25 mouse cellular contexts compared by ENCODE assay signal in genomic region chr12:12607995-12608394, GRCm38 (mm10).
DNase-seq lines count a peak whose midpoint lies in the region; ATAC-seq lines count a peak whose summit lies in the region.
"Had no signal": no experiment of that assay in that cellular context is flagged by ENCODE, and none has a peak within 500 bp of the region (broad histone marks: within the 10 kb centered on the region; RNA-seq: fewer than 3 reads in every experiment).

No protein-coding gene starts in this region.

- H3K9me3 ChIP-seq in hindbrain, embryonic 16.5 days (ENCODE audit: control insufficient read depth, low read length) = no peaks in the 10 kb centered on the region
- H3K9me3 ChIP-seq in hindbrain, embryonic 10.5 days = no peaks in the 10 kb centered on the region
- H3K9me3 ChIP-seq in intestine, embryonic 15.5 days = no peaks in the 10 kb centered on the region
- H3K9me3 ChIP-seq: embryonic facial prominence, embryonic 12.5 days; liver, embryonic 13.5 days; megakaryocyte, embryonic 14.5 days; neural tube, embryonic 12.5 days had no signal

- no peaks in the 10 kb centered on the region for H3K27me3 ChIP-seq in hindbrain, embryonic 16.5 days (replicated peaks; ENCODE audit: control insufficient read depth, insufficient read depth, low read length)
- H3K27me3 ChIP-seq in hindbrain, embryonic 10.5 days (ENCODE audit: insufficient read depth, poor library complexity, severe bottlenecking) = no peaks in the 10 kb centered on the region
- H3K27me3 ChIP-seq in intestine, embryonic 15.5 days (replicated peaks) = no peaks in the 10 kb centered on the region
- H3K27me3 ChIP-seq: embryonic facial prominence, embryonic 12.5 days; liver, embryonic 13.5 days; megakaryocyte, embryonic 14.5 days; neural tube, embryonic 12.5 days had no signal

- 79% methylated on average over 4 of the region's 4 CpGs for WGBS in hindbrain, embryonic 16.5 days
- 87% methylated on average over 4 of the region's 4 CpGs for WGBS in hindbrain, embryonic 10.5 days
- 92% methylated on average over 4 of the region's 4 CpGs for WGBS in intestine, embryonic 15.5 days

- ATAC-seq in hindbrain, embryonic 16.5 days = peak; percentile 59; the same call in 1 of the 2 replicates
- ATAC-seq in intestine, embryonic 15.5 days = no peak

- no peak overlapping the region for H3K4me2 ChIP-seq in hindbrain, embryonic 16.5 days (ENCODE audit: low read length)
- no peak overlapping the region for H3K4me2 ChIP-seq in intestine, embryonic 15.5 days (replicated peaks)
- H3K4me2 ChIP-seq: embryonic facial prominence, embryonic 12.5 days; hindbrain, embryonic 14.5 days; liver, embryonic 13.5 days; lung, embryonic 14.5 days; neural tube, embryonic 12.5 days had no signal

- peak; percentile 31 for DNase-seq in heart, adult 11 months
- DNase-seq in heart, postnatal 25 days (ENCODE audit: low spot score) = no peak
- no peak for DNase-seq in hindbrain, embryonic 10.5 days (ENCODE audit: low spot score)
- peak; percentile 3 for DNase-seq in testis, postnatal 10 days (ENCODE audit: low spot score)
- DNase-seq in testis, postnatal 14 days (ENCODE audit: low spot score) = no peak
- DNase-seq: adrenal gland, adult 2 months; cerebellum, adult 18-20 months; cerebellum, postnatal 14 days; heart, postnatal 36 days; kidney, adult 8-10 months; kidney, postnatal 10 days; liver, embryonic 13.5 days; lung, embryonic 14.5 days; lung, postnatal 36 days; retina, postnatal 1 day; right cerebral cortex, postnatal 25 days; spleen, adult 18-20 months; thymus, postnatal 14 days had no signal

- H3K36me3 ChIP-seq in hindbrain, embryonic 16.5 days (ENCODE audit: control insufficient read depth, insufficient read depth, low read length) = no peaks in the 10 kb centered on the region
- H3K36me3 ChIP-seq in hindbrain, embryonic 10.5 days = no peaks in the 10 kb centered on the region
- H3K36me3 ChIP-seq in intestine, embryonic 15.5 days = no peaks in the 10 kb centered on the region
- H3K36me3 ChIP-seq: embryonic facial prominence, embryonic 12.5 days; liver, embryonic 13.5 days; neural tube, embryonic 12.5 days had no signal

- no peak overlapping the region; the same call in 1 of the 2 replicates for H3K27ac ChIP-seq in hindbrain, embryonic 16.5 days (ENCODE audit: low read depth, low read length)
- H3K27ac ChIP-seq in hindbrain, embryonic 10.5 days = no peak overlapping the region
- H3K27ac ChIP-seq in intestine, embryonic 15.5 days = no peak overlapping the region
- H3K27ac ChIP-seq: embryonic facial prominence, embryonic 12.5 days; hindbrain, embryonic 14.5 days; left cerebral cortex, adult 2 months; liver, embryonic 13.5 days; neural tube, embryonic 12.5 days had no signal

- H3K4me3 ChIP-seq in hindbrain, embryonic 16.5 days (ENCODE audit: low read length) = no peak overlapping the region
- no peak overlapping the region for H3K4me3 ChIP-seq in hindbrain, embryonic 10.5 days
- H3K4me3 ChIP-seq in intestine, embryonic 15.5 days (replicated peaks) = no peak overlapping the region
- H3K4me3 ChIP-seq: embryonic facial prominence, embryonic 12.5 days; left cerebral cortex, adult 2 months; liver, embryonic 13.5 days; megakaryocyte, embryonic 14.5 days; neural tube, embryonic 12.5 days had no signal

- intact Hi-C loops in heart, postnatal 25 days (cut with DNase I) = no loop called here

- no peaks in the 10 kb centered on the region for H3K4me1 ChIP-seq in hindbrain, embryonic 16.5 days (ENCODE audit: control insufficient read depth, insufficient read depth, low read depth, low read length)
- peaks cover 4% of the 10 kb centered on the region; the same call in 1 of the 2 replicates for H3K4me1 ChIP-seq in hindbrain, embryonic 10.5 days (replicated peaks)
- H3K4me1 ChIP-seq in intestine, embryonic 15.5 days (replicated peaks) = no peaks in the 10 kb centered on the region
- H3K4me1 ChIP-seq: embryonic facial prominence, embryonic 12.5 days; liver, embryonic 13.5 days; neural tube, embryonic 12.5 days had no signal

- no peak overlapping the region for H3K9ac ChIP-seq in hindbrain, embryonic 16.5 days (ENCODE audit: low read depth, low read length)
- H3K9ac ChIP-seq in intestine, embryonic 15.5 days = no peak overlapping the region
- H3K9ac ChIP-seq: embryonic facial prominence, embryonic 12.5 days; hindbrain, embryonic 14.5 days; liver, embryonic 13.5 days; lung, embryonic 14.5 days; neural tube, embryonic 12.5 days had no signal

Comparison
In these comparisons a context has a peak if more than half of its experiments do, and no peak if none do; other contexts are left out.
1. DNase-seq: peak in heart, adult 11 months (single experiment) and testis, postnatal 10 days (single experiment); none in heart, postnatal 25 days (single experiment), hindbrain, embryonic 10.5 days (single experiment) and testis, postnatal 14 days (single experiment).